Mouse (Mus musculus): Measurements from ENCODE around the gene Kcnd3.

DNA sequence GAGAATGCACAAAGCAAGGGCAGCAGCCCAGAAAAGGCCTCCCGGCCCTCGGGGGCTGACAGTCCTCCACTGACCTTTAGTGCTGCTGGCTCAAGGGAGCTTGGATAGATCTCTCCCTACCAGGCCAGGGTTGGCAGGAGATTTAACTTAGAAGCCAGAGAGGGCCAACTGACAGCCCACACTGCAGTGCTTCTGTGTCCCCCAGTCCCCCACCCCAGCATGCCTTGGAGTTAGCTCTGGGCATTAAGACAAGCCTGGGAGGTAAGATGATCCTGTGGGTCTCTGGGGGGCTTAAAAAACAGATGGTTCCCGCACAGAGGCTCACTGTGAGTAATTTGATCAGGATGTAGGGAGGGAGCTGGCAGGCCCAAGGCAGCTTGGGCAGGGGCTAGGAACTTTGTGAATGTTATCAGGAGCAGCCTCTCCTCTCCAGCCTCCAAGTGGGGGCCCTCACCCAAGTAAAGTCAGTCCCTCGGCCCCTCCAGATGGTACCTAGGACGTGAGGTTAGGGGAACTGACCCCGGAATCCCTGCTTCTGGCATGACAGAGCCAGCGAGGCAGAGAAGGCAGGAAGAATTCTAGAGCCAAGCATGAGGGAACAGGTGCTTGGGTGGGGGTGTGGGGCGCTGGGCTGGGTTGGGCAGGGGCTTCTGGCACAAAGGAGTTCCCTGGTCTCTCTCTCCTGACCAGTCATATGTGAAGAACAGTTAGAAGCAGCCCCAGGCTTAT is 262.1 kb downstream of the Kcnd3 start:
- TF ChIP-seq EP300 (IDR thresholded peaks at IDR 0.05; ENCODE audit: low read depth) (no peak), CTCF (IDR thresholded peaks at IDR 0.05; ENCODE audit: low read depth) (no peak)
